9 mouse cellular contexts compared by ENCODE assay signal in genomic region chr10:40041339-40041738, GRCm38 (mm10). TPM values are rescaled to one million over a fixed set of nuclear protein-coding genes. Genes with fewer than 3 reads are reported as not detected.
A peak's percentile ranks its signal among the peaks of the same experiment; 100 is the strongest.
DNase-seq lines count a peak whose midpoint lies in the region; ATAC-seq and TF ChIP-seq lines count a peak whose summit lies in the region.
"Had no signal": no experiment of that assay in that cellular context is flagged by ENCODE, and none has a peak within 500 bp of the region (broad histone marks: within the 10 kb centered on the region; RNA-seq: fewer than 3 reads in every experiment).

No protein-coding gene starts in this region.

- peak; percentile 22 for DNase-seq in adrenal gland, postnatal 25 days
- no peak for DNase-seq in adrenal gland, postnatal 10 days
- DNase-seq in liver, adult 2 months (ENCODE audit: extremely low read depth, low read depth, low spot score): peak; percentile 60
- DNase-seq in retina, embryonic 14.5 days (ENCODE audit: low spot score): peak; percentile 34
- DNase-seq in neural tube, embryonic 10.5 days (ENCODE audit: extremely low spot score, low spot score): no peak

- TF ChIP-seq POLR2A in liver, adult 2 months (IDR thresholded peaks at IDR 0.05; ENCODE audit: extremely low read depth, insufficient read depth, low read length): no peak

- 10% methylated on average over 4 of the region's 4 CpGs for WGBS in liver, adult 2 months
- WGBS in liver, embryonic 12.5 days (ENCODE audit: insufficient replicate concordance): 63% methylated on average over 4 of the region's 4 CpGs

- TF ChIP-seq CTCF in liver, adult 2 months (IDR thresholded peaks at IDR 0.05; ENCODE audit: low read depth, low read length): peak; percentile 85

- H3K4me2 ChIP-seq in liver, embryonic 12.5 days: no peak overlapping the region
- H3K4me2 ChIP-seq: limb, embryonic 13.5 days had no signal

- peaks cover 6% of the 10 kb centered on the region; the same call in 1 of the 2 replicates for H3K79me2 ChIP-seq in liver, adult 2 months (ENCODE audit: control insufficient read depth, insufficient read depth, low read length)

- H3K4me3 ChIP-seq in liver, adult 2 months (ENCODE audit: insufficient read depth, low read depth, low read length): no peak overlapping the region
- no peak overlapping the region for H3K4me3 ChIP-seq in liver, embryonic 12.5 days
- H3K4me3 ChIP-seq: limb, embryonic 13.5 days had no signal

- ATAC-seq in liver, embryonic 12.5 days: no peak
- ATAC-seq in erythroblast, adult 5-6 weeks (replicated peaks; ENCODE audit: low FRiP score, poor library complexity, severe bottlenecking): peak; percentile 24; the same call in 1 of the 2 replicates
- no peak for ATAC-seq in granulocyte monocyte progenitor cell, adult 5-6 weeks (replicated peaks; ENCODE audit: poor library complexity, severe bottlenecking)

- peaks cover 18% of the 10 kb centered on the region for H3K36me3 ChIP-seq in liver, adult 2 months (ENCODE audit: control insufficient read depth, insufficient read depth, low read length)
- H3K36me3 ChIP-seq in liver, embryonic 12.5 days: peaks cover 57% of the 10 kb centered on the region
- H3K36me3 ChIP-seq: limb, embryonic 13.5 days had no signal

- no peaks in the 10 kb centered on the region for H3K4me1 ChIP-seq in liver, adult 2 months (ENCODE audit: control insufficient read depth, insufficient read depth, low read length)
- no peaks in the 10 kb centered on the region for H3K4me1 ChIP-seq in liver, embryonic 12.5 days
- H3K4me1 ChIP-seq: limb, embryonic 13.5 days had no signal

- H3K9ac ChIP-seq in liver, adult 2 months (ENCODE audit: low read depth, low read length): no peak overlapping the region
- H3K9ac ChIP-seq in liver, embryonic 12.5 days: no peak overlapping the region
- H3K9ac ChIP-seq: limb, embryonic 13.5 days had no signal

- H3K27ac ChIP-seq in liver, adult 2 months (replicated peaks; ENCODE audit: insufficient read depth, low read depth, low read length): no peak overlapping the region
- no peak overlapping the region for H3K27ac ChIP-seq in liver, embryonic 12.5 days
- H3K27ac ChIP-seq: limb, embryonic 13.5 days had no signal

- H3K27me3 ChIP-seq in liver, adult 2 months (ENCODE audit: control insufficient read depth, insufficient read depth, low read length): no peaks in the 10 kb centered on the region
- no peaks in the 10 kb centered on the region for H3K27me3 ChIP-seq in liver, embryonic 12.5 days (replicated peaks)
- H3K27me3 ChIP-seq: limb, embryonic 13.5 days had no signal

- no peaks in the 10 kb centered on the region for H3K9me3 ChIP-seq in liver, embryonic 12.5 days (replicated peaks)
- H3K9me3 ChIP-seq: limb, embryonic 13.5 days had no signal

RNA-seq across cellular contexts. Expression of gene Mfsd4b1, which starts 16.3 kb away (rescaled TPM):
- total RNA-seq in adrenal gland, postnatal 25 days (2021): 2.8 TPM in 2 replicates
- 1 to 10 TPM; 6.4 to 7.4 TPM for total RNA-seq in adrenal gland, postnatal 10 days (2021)
- 47.8 and 48.0 TPM in 2 replicates for total RNA-seq in liver, adult 2 months (2014; rRNA removed)
- polyA plus RNA-seq in liver, adult 2 months (2012; rRNA removed): 28.7 and 30.2 TPM in 2 replicates
- polyA plus RNA-seq in liver, embryonic 12.5 days (2016; fragmentation: Nextera tagmentation; extraction: Ambion mirVana): 0.19 and 0.42 TPM in 2 replicates
- 1.5 TPM in 1 of 2 replicates, not detected in the other for total RNA-seq in erythroblast, adult 5-6 weeks (2015; ENCODE audit: low replicate concordance)
- total RNA-seq in erythroblast, adult 5-6 weeks (2017; ENCODE audit: low replicate concordance): not detected in 2 replicates
- total RNA-seq in granulocyte monocyte progenitor cell, adult 5-6 weeks (2014; fragmentation: Nextera tagmentation): not detected in 2 replicates
- total RNA-seq in granulocyte monocyte progenitor cell, adult 5-6 weeks (2017): 0.13 TPM in 1 of 2 replicates, not detected in the other

RNA-seq across cellular contexts. Expression of gene Mfsd4b5, which starts 54.9 kb away (rescaled TPM):
- 0.81 and 1.0 TPM in 2 replicates for total RNA-seq in adrenal gland, postnatal 25 days (2021)
- 1 to 10 TPM in 1 of 2 experiments, under 1 TPM in 1; 0.90 to 1.2 TPM for total RNA-seq in adrenal gland, postnatal 10 days (2021)
- 1.0 and 1.1 TPM in 2 replicates for total RNA-seq in liver, adult 2 months (2014; rRNA removed)
- 0.62 and 0.92 TPM in 2 replicates for polyA plus RNA-seq in liver, adult 2 months (2012; rRNA removed)
- polyA plus RNA-seq in liver, embryonic 12.5 days (2016; fragmentation: Nextera tagmentation; extraction: Ambion mirVana): 0.05 and 0.13 TPM in 2 replicates
- not detected in 2 replicates for total RNA-seq in erythroblast, adult 5-6 weeks (2015; ENCODE audit: low replicate concordance)
- total RNA-seq in erythroblast, adult 5-6 weeks (2017; ENCODE audit: low replicate concordance): 0.28 and 0.34 TPM in 2 replicates
- total RNA-seq in granulocyte monocyte progenitor cell, adult 5-6 weeks (2014; fragmentation: Nextera tagmentation): 1.4 TPM in 1 of 2 replicates, not detected in the other
- total RNA-seq in granulocyte monocyte progenitor cell, adult 5-6 weeks (2017): 0.15 and 0.82 TPM in 2 replicates

Comparison
In these comparisons a context has a peak if more than half of its experiments do, and no peak if none do; other contexts are left out.
1. DNase-seq: peak in adrenal gland, postnatal 25 days (single experiment), liver, adult 2 months (single experiment) and retina, embryonic 14.5 days (single experiment); none in adrenal gland, postnatal 10 days (single experiment) and neural tube, embryonic 10.5 days (single experiment).